Mouse (Mus musculus): ENCODE measurements at regions not wholly inside any gene's neighbourhood (a gene's known extent, or its start where the extent isn't known, plus 50 kb on each side); places are given as distances from the start of the nearest gene placed in this dataset.

- no peak overlapping the region for H3K4me3 ChIP-seq
- no peak for DNase-seq (ENCODE audit: low spot score)
- no peaks in the 10 kb centered on the region for H3K36me3 ChIP-seq
- H3K27me3 ChIP-seq (ENCODE audit: low read depth, poor library complexity, severe bottlenecking) = no peaks in the 10 kb centered on the region
- H3K27ac ChIP-seq (replicated peaks) = no peak overlapping the region
- H3K9me3 ChIP-seq (replicated peaks) = no peaks in the 10 kb centered on the region
- no peaks in the 10 kb centered on the region for H3K4me1 ChIP-seq
Observed at GRCm38 (mm10) chr14:100570026-100570425, 285.5 kb upstream of the Klf12 start.

- Histone ChIP-seq H3K4me3 (no peak overlapping the region), H3K27me3 (ENCODE audit: low read depth, poor library complexity, severe bottlenecking) (no peaks in the 10 kb centered on the region), H3K4me1 (0 out of 2 replicates have a peak, but pooled peaks cover 2% of the 10 kb centered on the region), H3K36me3 (no peaks in the 10 kb centered on the region), H3K9me3 (replicated peaks) (no peaks in the 10 kb centered on the region), H3K27ac (replicated peaks) (no peak overlapping the region)
- DNase-seq (ENCODE audit: low spot score) = no peak
- 80% methylated on average over 3 of the region's 3 CpGs for WGBS
Observed at GRCm38 (mm10) chr14:100561884-100562283, 277.4 kb upstream of the Klf12 start.

GRCm38 (mm10) chr14:100558378-100558777, 273.9 kb upstream of the Klf12 start:
- WGBS = 42% methylated on average over 4 of the region's 4 CpGs

GRCm38 (mm10) chr14:100552466-100552865, 268.0 kb upstream of the Klf12 start:
- WGBS = 84% methylated on average over 2 of the region's 2 CpGs
- no peak for DNase-seq (ENCODE audit: low spot score)
- H3K27ac ChIP-seq (replicated peaks) = no peak overlapping the region
- H3K36me3 ChIP-seq = no peaks in the 10 kb centered on the region
- no peaks in the 10 kb centered on the region for H3K4me1 ChIP-seq
- H3K4me3 ChIP-seq = no peak overlapping the region
- no peaks in the 10 kb centered on the region for H3K27me3 ChIP-seq (ENCODE audit: low read depth, poor library complexity, severe bottlenecking)
- H3K9me3 ChIP-seq (replicated peaks) = no peaks in the 10 kb centered on the region

More at GRCm38 (mm10) chr14:100558378-100558777, 273.9 kb upstream of the Klf12 start:
- Histone ChIP-seq H3K36me3 (no peaks in the 10 kb centered on the region), H3K27me3 (ENCODE audit: low read depth, poor library complexity, severe bottlenecking) (no peaks in the 10 kb centered on the region), H3K27ac (replicated peaks) (no peak overlapping the region), H3K4me1 (0 out of 2 replicates have a peak, but pooled peaks cover 2% of the 10 kb centered on the region), H3K9me3 (replicated peaks) (no peaks in the 10 kb centered on the region), H3K4me3 (no peak overlapping the region)
- DNase-seq (ENCODE audit: low spot score) = no peak

GRCm38 (mm10) chr14:100550266-100550665, 265.8 kb upstream of the Klf12 start:
- DNase-seq (ENCODE audit: low spot score) = no peak
- no peaks in the 10 kb centered on the region for H3K4me1 ChIP-seq
- 88% methylated on average over 3 of the region's 3 CpGs for WGBS
- H3K36me3 ChIP-seq = no peaks in the 10 kb centered on the region
- no peak overlapping the region for H3K27ac ChIP-seq (replicated peaks)
- H3K27me3 ChIP-seq (ENCODE audit: low read depth, poor library complexity, severe bottlenecking) = no peaks in the 10 kb centered on the region
- no peaks in the 10 kb centered on the region for H3K9me3 ChIP-seq (replicated peaks)
- H3K4me3 ChIP-seq = no peak overlapping the region

GRCm38 (mm10) chr14:100530217-100530616, 245.7 kb upstream of the Klf12 start:
- no peaks in the 10 kb centered on the region for H3K27me3 ChIP-seq (ENCODE audit: low read depth, poor library complexity, severe bottlenecking)
- no peak for DNase-seq (ENCODE audit: low spot score)
- WGBS = 87% methylated on average over 2 of the region's 2 CpGs
- no peaks in the 10 kb centered on the region for H3K36me3 ChIP-seq
- H3K4me3 ChIP-seq = no peak overlapping the region
- no peak overlapping the region for H3K27ac ChIP-seq (replicated peaks)
- no peaks in the 10 kb centered on the region for H3K4me1 ChIP-seq
- H3K9me3 ChIP-seq (replicated peaks) = no peaks in the 10 kb centered on the region

- Histone ChIP-seq H3K36me3 (no peaks in the 10 kb centered on the region), H3K27ac (replicated peaks) (no peak overlapping the region), H3K4me1 (no peaks in the 10 kb centered on the region), H3K9me3 (replicated peaks) (no peaks in the 10 kb centered on the region), H3K27me3 (ENCODE audit: low read depth, poor library complexity, severe bottlenecking) (no peaks in the 10 kb centered on the region), H3K4me3 (no peak overlapping the region)
- no peak for DNase-seq (ENCODE audit: low spot score)
- WGBS = 90% methylated on average over 1 of the region's 1 CpGs
Observed at GRCm38 (mm10) chr14:100529758-100530157, 245.3 kb upstream of the Klf12 start.

- Histone ChIP-seq H3K27ac (replicated peaks) (no peak overlapping the region), H3K36me3 (no peaks in the 10 kb centered on the region), H3K9me3 (replicated peaks) (no peaks in the 10 kb centered on the region), H3K27me3 (ENCODE audit: low read depth, poor library complexity, severe bottlenecking) (no peaks in the 10 kb centered on the region), H3K4me1 (no peaks in the 10 kb centered on the region), H3K4me3 (no peak overlapping the region)
- WGBS = 66% methylated on average over 2 of the region's 2 CpGs
- DNase-seq (ENCODE audit: low spot score) = no peak
Observed at GRCm38 (mm10) chr14:100509396-100509795, 224.9 kb upstream of the Klf12 start.

GRCm38 (mm10) chr14:100508087-100508486, 223.6 kb upstream of the Klf12 start:
- Histone ChIP-seq H3K27me3 (ENCODE audit: low read depth, poor library complexity, severe bottlenecking) (no peaks in the 10 kb centered on the region), H3K27ac (replicated peaks) (no peak overlapping the region), H3K4me3 (no peak overlapping the region), H3K9me3 (replicated peaks) (no peaks in the 10 kb centered on the region), H3K4me1 (no peaks in the 10 kb centered on the region), H3K36me3 (no peaks in the 10 kb centered on the region)
- no peak for DNase-seq (ENCODE audit: low spot score)
- 96% methylated on average over 3 of the region's 3 CpGs for WGBS

GRCm38 (mm10) chr14:100507616-100508015, 223.1 kb upstream of the Klf12 start:
- Histone ChIP-seq H3K4me1 (no peaks in the 10 kb centered on the region), H3K27ac (replicated peaks) (no peak overlapping the region), H3K4me3 (no peak overlapping the region), H3K9me3 (replicated peaks) (no peaks in the 10 kb centered on the region), H3K27me3 (ENCODE audit: low read depth, poor library complexity, severe bottlenecking) (no peaks in the 10 kb centered on the region), H3K36me3 (no peaks in the 10 kb centered on the region)
- no peak for DNase-seq (ENCODE audit: low spot score)

GRCm38 (mm10) chr14:100488837-100489236, 204.4 kb upstream of the Klf12 start:
- no peaks in the 10 kb centered on the region for H3K36me3 ChIP-seq
- no peaks in the 10 kb centered on the region for H3K4me1 ChIP-seq
- DNase-seq (ENCODE audit: low spot score) = no peak
- no peak overlapping the region for H3K27ac ChIP-seq (replicated peaks)
- WGBS = 94% methylated on average over 7 of the region's 7 CpGs
- no peak overlapping the region for H3K4me3 ChIP-seq
- H3K27me3 ChIP-seq (ENCODE audit: low read depth, poor library complexity, severe bottlenecking) = no peaks in the 10 kb centered on the region
- H3K9me3 ChIP-seq (replicated peaks) = no peaks in the 10 kb centered on the region

GRCm38 (mm10) chr14:100485489-100485888, 201.0 kb upstream of the Klf12 start:
- no peaks in the 10 kb centered on the region for H3K27me3 ChIP-seq (ENCODE audit: low read depth, poor library complexity, severe bottlenecking)
- no peaks in the 10 kb centered on the region for H3K36me3 ChIP-seq
- H3K27ac ChIP-seq (replicated peaks) = no peak overlapping the region
- H3K4me3 ChIP-seq = no peak overlapping the region
- H3K9me3 ChIP-seq (replicated peaks) = no peaks in the 10 kb centered on the region
- no peak for DNase-seq (ENCODE audit: low spot score)
- H3K4me1 ChIP-seq = no peaks in the 10 kb centered on the region
- 78% methylated on average over 3 of the region's 3 CpGs for WGBS

- H3K27ac ChIP-seq (replicated peaks) = no peak overlapping the region
- WGBS = 80% methylated on average over 5 of the region's 5 CpGs
- H3K9me3 ChIP-seq (replicated peaks) = no peaks in the 10 kb centered on the region
- no peaks in the 10 kb centered on the region for H3K4me1 ChIP-seq
- no peak for DNase-seq (ENCODE audit: low spot score)
- no peak overlapping the region for H3K4me3 ChIP-seq
- H3K36me3 ChIP-seq = no peaks in the 10 kb centered on the region
- 0 out of 2 replicates have a peak, but pooled peaks cover 1% of the 10 kb centered on the region for H3K27me3 ChIP-seq (ENCODE audit: low read depth, poor library complexity, severe bottlenecking)
Observed at GRCm38 (mm10) chr14:100484101-100484500, 199.6 kb upstream of the Klf12 start.
